Mouse (Mus musculus): ENCODE data around the gene Gm11214.

DNA sequence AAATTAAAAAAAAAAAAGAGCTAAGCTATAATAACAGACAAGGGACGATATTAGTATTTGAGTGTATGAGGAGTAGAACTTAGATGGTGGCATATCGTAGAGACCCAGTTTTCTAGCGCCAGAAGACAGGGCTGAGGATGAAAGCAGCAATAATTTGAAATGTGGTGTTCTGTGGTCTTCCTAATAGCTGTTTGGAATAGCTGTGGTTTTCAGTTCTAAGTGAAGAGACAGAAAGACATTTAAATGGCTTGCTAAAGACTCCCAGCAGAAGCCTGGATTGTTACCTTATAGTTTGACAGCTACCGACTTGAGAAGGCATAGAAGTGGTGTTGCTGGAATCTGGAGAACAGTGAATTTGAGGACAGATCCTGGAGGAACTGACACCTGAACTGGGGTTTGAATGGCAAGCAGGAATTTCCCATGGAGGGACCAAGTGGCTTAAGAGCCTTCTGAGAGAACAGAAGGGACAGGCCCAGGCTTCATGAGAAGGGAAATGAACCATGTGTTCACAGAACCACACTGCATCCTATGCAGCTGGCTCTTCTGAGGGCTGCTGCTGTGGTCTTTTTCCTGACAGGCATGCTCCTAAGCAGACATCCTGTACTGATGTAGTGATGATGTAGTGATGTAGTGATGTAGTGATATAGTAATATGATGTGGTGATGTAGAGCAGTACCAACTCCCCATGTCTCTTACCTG lies 39.0 kb upstream of the Gm11214 start:
- TF ChIP-seq POLR2A (IDR thresholded peaks at IDR 0.05; ENCODE audit: control insufficient read depth, low read depth, low read length) = no peak
- no peak for TF ChIP-seq CTCF (IDR thresholded peaks at IDR 0.05; ENCODE audit: control insufficient read depth, insufficient read depth, insufficient replicate concordance, low read depth, low read length)
